Mouse (Mus musculus): ENCODE data around the gene Cracr2b. TPM values are rescaled to one million over a fixed set of nuclear protein-coding genes. Genes with fewer than 3 reads are reported as not detected.

The Cracr2b gene
- total RNA-seq, 2 experiments from 2014 or later, result 11.2 to 12.5 TPM

Other genes starting within 250 kb of the Cracr2b start
- under 1 TPM; 0.13 to 0.33 TPM for gene Lmntd2, start 247.0 kb upstream of the Cracr2b start, total RNA-seq (2021)
- 1 to 10 TPM; 1.4 to 2.6 TPM for gene Rassf7, start 245.2 kb upstream of the Cracr2b start, total RNA-seq (2021)
- 10 to 100 TPM; 75.8 to 76.0 TPM for gene Phrf1, start 232.3 kb upstream of the Cracr2b start, total RNA-seq (2021)
- gene Irf7, start 194.6 kb upstream of the Cracr2b start, total RNA-seq (2021), result 1 to 10 TPM; 7.9 to 8.4 TPM
- 1 to 10 TPM; 1.6 to 9.5 TPM for gene Cdhr5, start 184.3 kb upstream of the Cracr2b start, total RNA-seq (2021)
- gene Sct, start 182.0 kb upstream of the Cracr2b start, total RNA-seq (2021), result not detected
- under 1 TPM; 0.19 to 0.27 TPM for gene Drd4, start 169.1 kb upstream of the Cracr2b start, total RNA-seq (2021)
- gene Deaf1, start 133.4 kb upstream of the Cracr2b start, total RNA-seq (2021), result 10 to 100 TPM; 21.9 to 30.3 TPM
- gene Tmem80, start 133.4 kb upstream of the Cracr2b start, total RNA-seq (2021), result 10 to 100 TPM; 25.7 to 25.9 TPM
- 1 to 10 TPM; 1.9 to 2.7 TPM for gene Eps8l2, start 122.2 kb upstream of the Cracr2b start, total RNA-seq (2021)
- gene Taldo1, start 68.9 kb upstream of the Cracr2b start, total RNA-seq (2021), result 100 to 1,000 TPM; 677 to 814 TPM
- 10 to 100 TPM; 25.5 to 35.3 TPM for gene Gatd1, start 47.0 kb upstream of the Cracr2b start, total RNA-seq (2021)
- gene Cend1, start 31.6 kb upstream of the Cracr2b start, total RNA-seq (2021), result 1 to 10 TPM; 1.7 to 2.4 TPM
- gene Slc25a22, start 23.2 kb upstream of the Cracr2b start, total RNA-seq (2021), result 100 to 1,000 TPM; 104 to 105 TPM
- 1 to 10 TPM; 1.1 to 1.4 TPM for gene Pidd1, start 17.1 kb upstream of the Cracr2b start, total RNA-seq (2021)
- 1,000 to 10,000 TPM in 1 of 2 experiments, 100 to 1,000 TPM in 1; 949 to 1,096 TPM for gene Rplp2, start 13.7 kb upstream of the Cracr2b start, total RNA-seq (2021)
- gene Pnpla2, start 5.9 kb upstream of the Cracr2b start, total RNA-seq (2021), result 1,000 to 10,000 TPM in 1 of 2 experiments, 100 to 1,000 TPM in 1; 739 to 1,290 TPM
- 100 to 1,000 TPM; 317 to 379 TPM for gene Cd151, start 6.3 kb downstream of the Cracr2b start, total RNA-seq (2021)
- 100 to 1,000 TPM; 104 to 114 TPM for gene Polr2l, start 14.0 kb downstream of the Cracr2b start, total RNA-seq (2021)
- gene Tspan4, start 14.1 kb downstream of the Cracr2b start, total RNA-seq (2021), result 10 to 100 TPM; 49.6 to 61.3 TPM
- 10 to 100 TPM; 54.5 to 59.0 TPM for gene Chid1, start 78.8 kb downstream of the Cracr2b start, total RNA-seq (2021)
- 10 to 100 TPM; 56.4 to 83.8 TPM for gene Ap2a2, start 101.1 kb downstream of the Cracr2b start, total RNA-seq (2021)
- gene Muc6, start 194.2 kb downstream of the Cracr2b start, total RNA-seq (2021), result not detected
- gene Muc2, start 229.2 kb downstream of the Cracr2b start, total RNA-seq (2021), result 1 to 10 TPM in 1 of 2 experiments, under 1 TPM in 1; 0.50 to 2.7 TPM